Mouse (Mus musculus) megakaryocyte, embryonic 14.5 days (primary cell): ENCODE results near the gene Poc5.

ENCODE experiments used
- FLI1 ChIP-seq: IDR thresholded peaks from 2 replicates; pipeline ENCODE4 v1.6.1; 2012; ENCODE audit warnings: low read length, inconsistent platforms, mixed read lengths
- GATA1 ChIP-seq: IDR thresholded peaks from 3 replicates; pipeline ENCODE4 v1.6.1; 2012; ENCODE audit warnings: mixed read lengths, low read length, inconsistent platforms, borderline replicate concordance

DNA sequence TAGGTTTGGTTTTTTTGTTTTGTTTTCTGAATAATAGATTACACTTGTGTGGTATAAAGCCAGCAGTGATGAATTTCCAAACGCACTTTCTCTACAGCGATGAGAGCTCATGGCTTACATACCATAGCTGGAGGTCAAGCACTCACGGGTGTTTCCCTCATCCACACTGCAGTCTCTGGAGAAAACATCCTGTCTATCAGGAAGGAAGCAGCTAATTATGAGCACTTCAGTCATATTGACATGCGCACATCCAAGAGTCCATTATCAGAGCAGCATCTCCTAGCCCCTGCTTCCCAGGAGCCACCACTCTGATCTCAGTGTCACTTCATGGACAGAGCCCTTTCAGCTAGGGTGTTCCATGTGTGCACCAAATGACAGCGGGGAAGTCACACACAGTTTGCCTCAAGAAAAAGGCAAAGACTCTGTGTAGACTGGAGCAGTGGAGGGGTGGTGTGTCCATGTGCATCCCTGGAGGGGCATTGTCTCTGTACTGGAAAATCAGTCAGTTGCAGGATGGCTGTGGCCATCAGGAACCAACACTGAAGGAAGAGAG lies 29.2 kb downstream of the Poc5 start:
- TF ChIP-seq GATA1, result no peak
- no peak for TF ChIP-seq FLI1
